Mouse (Mus musculus) myocyte (in vitro differentiated cells): ENCODE measurements at regions not wholly inside any gene's neighbourhood (a gene's known extent, or its start where the extent isn't known, plus 50 kb on each side); places are given as distances from the start of the nearest gene placed in this dataset.

Source experiments
- MYOG ChIP-seq, 3 experiments: IDR thresholded peaks; one replicate each; pipeline ENCODE4 v1.6.1; 2011; ENCODE audit warnings: control low read depth in 2 of 3, low read depth in 2 of 3, mild to moderate bottlenecking in 2 of 3; ENCODE audit not compliant: insufficient read length in 2 of 3, control insufficient read depth in 1 of 3, insufficient read depth in 1 of 3
- POLR2A ChIP-seq: IDR thresholded peaks from one replicate; pipeline ENCODE4 v1.6.1; 2011; ENCODE audit warnings: low read depth, mild to moderate bottlenecking, control low read depth, moderate library complexity; ENCODE audit not compliant: insufficient read length
- USF1 ChIP-seq: IDR thresholded peaks from one replicate; pipeline ENCODE4 v1.6.1; 2011; ENCODE audit warnings: low read depth, mild to moderate bottlenecking, control low read depth, moderate library complexity

DNA sequence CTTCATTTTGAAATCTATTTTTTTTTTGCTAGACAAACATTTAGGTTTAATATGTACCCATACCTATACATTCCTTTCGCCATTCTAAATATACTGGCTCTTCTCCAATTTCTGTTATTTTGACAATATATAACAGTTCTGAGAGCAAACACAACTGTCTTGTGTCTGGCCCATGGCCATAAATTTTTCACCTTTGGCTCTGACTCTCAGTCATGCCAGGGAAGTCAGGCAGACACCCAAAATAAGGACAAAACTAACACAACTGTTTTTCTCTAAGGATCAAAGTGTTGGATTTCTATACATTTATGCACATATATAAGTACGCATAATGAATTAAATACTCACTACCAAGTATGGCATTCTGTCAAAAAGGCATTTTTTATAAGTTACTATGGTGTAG is 331.3 kb downstream of the Gja1 start:
- no peak for TF ChIP-seq POLR2A
- no peak for TF ChIP-seq USF1
- no peak for TF ChIP-seq MYOG (IDR thresholded peaks at IDR 0.05; ENCODE audit: control insufficient read depth in 1 of 3, insufficient read depth in 1 of 3, insufficient read length in 2 of 3, low read depth in 2 of 3)
